In the genomic region with DNA sequence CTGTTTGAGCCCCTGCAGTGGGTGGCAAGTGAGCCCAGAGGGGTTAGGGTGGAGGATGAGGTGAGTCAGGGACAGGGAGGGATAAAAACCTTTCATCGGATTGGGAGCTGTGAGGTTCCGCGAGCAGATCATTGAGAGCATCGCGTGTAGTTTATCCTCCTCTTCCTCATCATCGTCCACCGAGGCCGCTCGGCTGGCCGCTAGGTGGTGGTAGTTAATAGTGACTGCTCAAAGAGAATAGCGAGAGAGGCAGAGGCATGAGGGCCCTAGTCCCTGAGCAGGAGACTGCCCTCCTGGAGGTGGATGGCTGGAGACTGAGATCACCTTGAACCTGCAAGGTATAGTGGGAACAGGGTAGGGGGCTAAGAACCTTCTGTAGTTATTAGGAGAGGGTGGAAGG, we compare ENCODE assay signal across 9 mouse cellular contexts. TPM values are rescaled to one million over a fixed set of nuclear protein-coding genes. Genes with fewer than 3 reads are reported as not detected.
DNase-seq lines count a peak whose midpoint lies in the region; ATAC-seq lines count a peak whose summit lies in the region.
"Had no signal": no experiment of that assay in that cellular context is flagged by ENCODE, and none has a peak within 500 bp of the region (broad histone marks: within the 10 kb centered on the region; RNA-seq: fewer than 3 reads in every experiment).

No protein-coding gene starts in this region.

- no peaks in the 10 kb centered on the region for H3K9me3 ChIP-seq in intestine, embryonic 14.5 days (ENCODE audit: control insufficient read depth, low read length)
- no peaks in the 10 kb centered on the region for H3K9me3 ChIP-seq in intestine, embryonic 16.5 days (ENCODE audit: control insufficient read depth, low read length)
- H3K9me3 ChIP-seq in heart, embryonic 12.5 days (replicated peaks) = no peaks in the 10 kb centered on the region
- H3K9me3 ChIP-seq: forebrain, embryonic 12.5 days had no signal

- no peak overlapping the region for H3K27ac ChIP-seq in intestine, embryonic 14.5 days (ENCODE audit: low read depth)
- no peak overlapping the region for H3K27ac ChIP-seq in intestine, embryonic 16.5 days (ENCODE audit: low read length)
- H3K27ac ChIP-seq in heart, embryonic 12.5 days (ENCODE audit: poor library complexity, severe bottlenecking) = no peak overlapping the region
- H3K27ac ChIP-seq: forebrain, embryonic 12.5 days had no signal

- H3K4me1 ChIP-seq in intestine, embryonic 14.5 days (replicated peaks; ENCODE audit: control insufficient read depth, insufficient read depth, low read length) = no peaks in the 10 kb centered on the region
- H3K4me1 ChIP-seq in intestine, embryonic 16.5 days (ENCODE audit: control insufficient read depth, insufficient read depth, low read length) = no peaks in the 10 kb centered on the region
- peaks cover 30% of the 10 kb centered on the region for H3K4me1 ChIP-seq in heart, embryonic 12.5 days (replicated peaks)
- H3K4me1 ChIP-seq: forebrain, embryonic 12.5 days had no signal

- no peak for ATAC-seq in intestine, embryonic 14.5 days (replicated peaks; ENCODE audit: low FRiP score, low TSS enrichment, low read depth)
- no peak for ATAC-seq in intestine, embryonic 16.5 days
- ATAC-seq in heart, embryonic 12.5 days (ENCODE audit: insufficient number of reproducible peaks, low FRiP score) = no peak
- ATAC-seq in CD4-positive, CD25-positive, alpha-beta regulatory T cell, adult 4 months = no peak

- H3K9ac ChIP-seq in intestine, embryonic 14.5 days (ENCODE audit: low read length) = no peak overlapping the region
- no peak overlapping the region for H3K9ac ChIP-seq in intestine, embryonic 16.5 days (ENCODE audit: low read depth, low read length)
- H3K9ac ChIP-seq in heart, embryonic 12.5 days = peak overlapping the region; percentile 44; the same call in 1 of the 2 replicates
- H3K9ac ChIP-seq: forebrain, embryonic 12.5 days had no signal

- H3K36me3 ChIP-seq in intestine, embryonic 14.5 days (ENCODE audit: control insufficient read depth, insufficient read depth, low read length) = peaks cover 8% of the 10 kb centered on the region
- no peaks in the 10 kb centered on the region for H3K36me3 ChIP-seq in intestine, embryonic 16.5 days (ENCODE audit: control insufficient read depth, insufficient read depth, low read length)
- peaks cover 13% of the 10 kb centered on the region for H3K36me3 ChIP-seq in heart, embryonic 12.5 days

- 27% methylated on average over 11 of the region's 11 CpGs for WGBS in intestine, embryonic 14.5 days
- WGBS in intestine, embryonic 16.5 days = 35% methylated on average over 11 of the region's 11 CpGs
- 24% methylated on average over 11 of the region's 11 CpGs for WGBS in heart, embryonic 12.5 days

- no peak overlapping the region for H3K4me2 ChIP-seq in intestine, embryonic 14.5 days (ENCODE audit: low read length)
- H3K4me2 ChIP-seq in intestine, embryonic 16.5 days (ENCODE audit: low read depth, low read length) = no peak overlapping the region
- peak overlapping the region; percentile 42 for H3K4me2 ChIP-seq in heart, embryonic 12.5 days
- H3K4me2 ChIP-seq: forebrain, embryonic 12.5 days had no signal

- no peaks in the 10 kb centered on the region for H3K27me3 ChIP-seq in intestine, embryonic 14.5 days (replicated peaks; ENCODE audit: control insufficient read depth, insufficient read depth, low read length)
- H3K27me3 ChIP-seq in intestine, embryonic 16.5 days (replicated peaks; ENCODE audit: control insufficient read depth, insufficient read depth, low read length) = no peaks in the 10 kb centered on the region
- no peaks in the 10 kb centered on the region for H3K27me3 ChIP-seq in heart, embryonic 12.5 days (replicated peaks)
- H3K27me3 ChIP-seq: forebrain, embryonic 12.5 days had no signal

- H3K4me3 ChIP-seq in intestine, embryonic 14.5 days (ENCODE audit: low read depth, low read length) = no peak overlapping the region
- H3K4me3 ChIP-seq in intestine, embryonic 16.5 days (ENCODE audit: low read length) = no peak overlapping the region
- H3K4me3 ChIP-seq in heart, embryonic 12.5 days = no peak overlapping the region
- H3K4me3 ChIP-seq: forebrain, embryonic 12.5 days had no signal

- DNase-seq in intestine, embryonic 14.5 days (ENCODE audit: low spot score) = peak; percentile 61
- peak; percentile 71 for DNase-seq in embryo, embryonic 10 days (ENCODE audit: low spot score)
- peak; percentile 53 for DNase-seq in lung, postnatal 14 days
- no peak for DNase-seq in spleen, adult 18-20 months
- DNase-seq: thymus, postnatal 14 days had no signal

RNA-seq across cellular contexts. Expression of gene Mnt, which starts 32.8 kb away (rescaled TPM):
- polyA plus RNA-seq in intestine, embryonic 14.5 days (2014; fragmentation: Nextera tagmentation; extraction: Ambion mirVana) = 4.4 and 5.5 TPM in 2 replicates
- 3.1 and 4.0 TPM in 2 replicates for polyA plus RNA-seq in intestine, embryonic 16.5 days (2015; fragmentation: Nextera tagmentation; extraction: Ambion mirVana)
- 4.0 and 4.8 TPM in 2 replicates for polyA plus RNA-seq in heart, embryonic 12.5 days (2016; fragmentation: Nextera tagmentation; extraction: Ambion mirVana)
- polyA plus RNA-seq in CD4-positive, CD25-positive, alpha-beta regulatory T cell, adult 4 months (2017; shearing (Covaris generic)) = 1 to 10 TPM; 5.1 to 5.9 TPM

RNA-seq across cellular contexts. Expression of gene Sgsm2, which starts 33.4 kb away (rescaled TPM):
- polyA plus RNA-seq in intestine, embryonic 14.5 days (2014; fragmentation: Nextera tagmentation; extraction: Ambion mirVana) = 6.2 and 6.7 TPM in 2 replicates
- polyA plus RNA-seq in intestine, embryonic 16.5 days (2015; fragmentation: Nextera tagmentation; extraction: Ambion mirVana) = 4.2 and 4.5 TPM in 2 replicates
- 6.5 and 6.6 TPM in 2 replicates for polyA plus RNA-seq in heart, embryonic 12.5 days (2016; fragmentation: Nextera tagmentation; extraction: Ambion mirVana)
- polyA plus RNA-seq in CD4-positive, CD25-positive, alpha-beta regulatory T cell, adult 4 months (2017; shearing (Covaris generic)) = 1 to 10 TPM; 2.8 to 3.3 TPM

RNA-seq across cellular contexts. Expression of gene Tsr1, which starts 34.4 kb away (rescaled TPM):
- polyA plus RNA-seq in intestine, embryonic 14.5 days (2014; fragmentation: Nextera tagmentation; extraction: Ambion mirVana) = 64.3 and 65.9 TPM in 2 replicates
- polyA plus RNA-seq in intestine, embryonic 16.5 days (2015; fragmentation: Nextera tagmentation; extraction: Ambion mirVana) = 44.0 and 48.1 TPM in 2 replicates
- polyA plus RNA-seq in heart, embryonic 12.5 days (2016; fragmentation: Nextera tagmentation; extraction: Ambion mirVana) = 31.6 and 33.5 TPM in 2 replicates
- polyA plus RNA-seq in CD4-positive, CD25-positive, alpha-beta regulatory T cell, adult 4 months (2017; shearing (Covaris generic)) = 10 to 100 TPM; 38.5 to 53.0 TPM

Comparison
In these comparisons a context has a peak if more than half of its experiments do, and no peak if none do; other contexts are left out.
1. DNase-seq: peak in intestine, embryonic 14.5 days (single experiment), embryo, embryonic 10 days (single experiment) and lung, postnatal 14 days (single experiment); none in spleen, adult 18-20 months (0 of 2).